Mouse (Mus musculus): ENCODE results near the gene Ak2. TPM values are rescaled to one million over a fixed set of nuclear protein-coding genes. Genes with fewer than 3 reads are reported as not detected.
A peak's percentile ranks its signal among the peaks of the same experiment; 100 is the strongest.

Ak2 gene
- polyA plus RNA-seq, 1 experiment = 8.1 TPM

GRCm38 (mm10) chr4:129057533-129058206 lies 65.9 kb downstream of the Ak2 start:
- H3K9me3 ChIP-seq (ENCODE audit: control insufficient read depth, low read length) = no peaks in the 10 kb centered on the region; the same call in 1 of the 2 replicates
- peaks cover 1% of the 10 kb centered on the region for H3K36me3 ChIP-seq (ENCODE audit: control insufficient read depth)
- no peaks in the 10 kb centered on the region for H3K27me3 ChIP-seq (ENCODE audit: control insufficient read depth)
- TF ChIP-seq TAL1 (IDR thresholded peaks at IDR 0.05; ENCODE audit: low read length) (no peak), GATA1 (IDR thresholded peaks at IDR 0.05; ENCODE audit: low read length) (peak; percentile 15; the same call in 1 of the 2 replicates)
- H3K4me1 ChIP-seq (ENCODE audit: control insufficient read depth) = peaks cover 48% of the 10 kb centered on the region
- peak overlapping the region; percentile 85 for H3K4me3 ChIP-seq (replicated peaks)

GRCm38 (mm10) chr4:129058207-129059092 lies 66.7 kb downstream of the Ak2 start, which contains the start of gene Rnf19b:
Gene Rnf19b, plus strand, starts transcription at chr4:129058271.
- no peaks in the 10 kb centered on the region; the same call in 1 of the 2 replicates for H3K9me3 ChIP-seq (ENCODE audit: control insufficient read depth, low read length)
- H3K4me3 ChIP-seq (replicated peaks) = peak within 1 kb of the TSS; percentile 85
- no peak for TF ChIP-seq TAL1 (IDR thresholded peaks at IDR 0.05; ENCODE audit: low read length)
- no peak for TF ChIP-seq GATA1 (IDR thresholded peaks at IDR 0.05; ENCODE audit: low read length)
- H3K36me3 ChIP-seq (ENCODE audit: control insufficient read depth) = peaks cover 7% of the 10 kb centered on the region
- H3K27me3 ChIP-seq (ENCODE audit: control insufficient read depth) = no peaks in the 10 kb centered on the region
- H3K4me1 ChIP-seq (ENCODE audit: control insufficient read depth) = peaks cover 54% of the 10 kb centered on the region

- H3K4me3 ChIP-seq (replicated peaks) = peak overlapping the region; percentile 85
- H3K27me3 ChIP-seq (ENCODE audit: control insufficient read depth) = no peaks in the 10 kb centered on the region
- H3K36me3 ChIP-seq (ENCODE audit: control insufficient read depth) = peaks cover 7% of the 10 kb centered on the region
- TF ChIP-seq GATA1 (IDR thresholded peaks at IDR 0.05; ENCODE audit: low read length) = no peak
- no peak for TF ChIP-seq TAL1 (IDR thresholded peaks at IDR 0.05; ENCODE audit: low read length)
- H3K4me1 ChIP-seq (ENCODE audit: control insufficient read depth) = peaks cover 52% of the 10 kb centered on the region
- H3K9me3 ChIP-seq (ENCODE audit: control insufficient read depth, low read length) = no peaks in the 10 kb centered on the region
Measured at GRCm38 (mm10) chr4:129059125-129059551, 67.4 kb downstream of the Ak2 start.

GRCm38 (mm10) chr4:129059922-129060321 lies 68.2 kb downstream of the Ak2 start:
- peaks cover 52% of the 10 kb centered on the region for H3K4me1 ChIP-seq (ENCODE audit: control insufficient read depth)

More at GRCm38 (mm10) chr4:129059922-129060321, 68.2 kb downstream of the Ak2 start:
- Histone ChIP-seq H3K27me3 (ENCODE audit: control insufficient read depth) (no peaks in the 10 kb centered on the region), H3K4me3 (replicated peaks) (peak overlapping the region; percentile 85), H3K36me3 (ENCODE audit: control insufficient read depth) (peaks cover 7% of the 10 kb centered on the region), H3K9me3 (ENCODE audit: control insufficient read depth, low read length) (no peaks in the 10 kb centered on the region)
- no peak for TF ChIP-seq GATA1 (IDR thresholded peaks at IDR 0.05; ENCODE audit: low read length)
- TF ChIP-seq TAL1 (IDR thresholded peaks at IDR 0.05; ENCODE audit: low read length) = no peak

Other genes with a start within 250 kb of the Ak2 start
- gene A3galt2, start 236.6 kb upstream of the Ak2 start, polyA plus RNA-seq (2012) = not detected in 2 replicates
- 6.5 and 6.7 TPM in 2 replicates for gene Zfp362, start 185.9 kb upstream of the Ak2 start, polyA plus RNA-seq (2012)
- not detected in 2 replicates for gene Trim62, start 108.4 kb upstream of the Ak2 start, polyA plus RNA-seq (2012)
- 0.02 TPM in 1 of 2 replicates, not detected in the other for gene Azin2, start 29.5 kb upstream of the Ak2 start, polyA plus RNA-seq (2012)
- gene Rnf19b, start 66.3 kb downstream of the Ak2 start, polyA plus RNA-seq (2012) = 14.0 and 19.6 TPM in 2 replicates
- not detected in 2 replicates for gene Tmem54, start 113.6 kb downstream of the Ak2 start, polyA plus RNA-seq (2012)
- not detected in 2 replicates for gene Hpca, start 130.1 kb downstream of the Ak2 start, polyA plus RNA-seq (2012)
- 0.06 and 0.08 TPM in 2 replicates for gene Fndc5, start 145.0 kb downstream of the Ak2 start, polyA plus RNA-seq (2012)
- gene S100pbp, start 197.8 kb downstream of the Ak2 start, polyA plus RNA-seq (2012) = 0.07 and 0.19 TPM in 2 replicates
- gene Yars, start 197.8 kb downstream of the Ak2 start, polyA plus RNA-seq (2012) = 2.7 and 3.1 TPM in 2 replicates